Mouse (Mus musculus): ENCODE results near the gene Cask. TPM values are rescaled to one million over a fixed set of nuclear protein-coding genes. Genes with fewer than 3 reads are reported as not detected.

Gene Cask
- total RNA-seq (2021) (10 to 100 TPM; 15.7 to 16.2 TPM), polyA plus RNA-seq (2012; rRNA removed) (1.8 and 4.7 TPM in 2 replicates)
- long read RNA-seq, full-length matches to known transcripts = 2 of 7 reads
- long read RNA-seq, partial matches to known transcripts = 1 of 7 reads
- long read RNA-seq, other reads (novel, unspliced or antisense) = 4 of 7 reads

GRCm38 (mm10) chrX:13851285-13851684 lies at the start of gene Cask:
TSS of gene Cask (minus strand) at chrX:13851367.
- no peak within 1 kb of the TSS; the same call in 1 of the 2 replicates for H3K27ac ChIP-seq
- H3K4me3 ChIP-seq = no peak within 1 kb of the TSS
- WGBS = 38% methylated on average over 4 of the region's 4 CpGs
- intact Hi-C loops (cut with DNase I) = no loop called here
- DNase-seq = peak; percentile 25 to 37
- H3K79me2 ChIP-seq (replicated peaks; ENCODE audit: control insufficient read depth, insufficient read depth, low read length) = no peaks in the 10 kb centered on the region
- H3K9ac ChIP-seq (ENCODE audit: low read depth, low read length) = no peak within 1 kb of the TSS
- no peaks in the 10 kb centered on the region for H3K27me3 ChIP-seq (ENCODE audit: control insufficient read depth, insufficient read depth, low read length)
- no peaks in the 10 kb centered on the region for H3K4me1 ChIP-seq (ENCODE audit: control insufficient read depth, insufficient read depth, low read length)
- H3K36me3 ChIP-seq (ENCODE audit: control insufficient read depth, insufficient read depth, low read length) = no peaks in the 10 kb centered on the region
- TF ChIP-seq CTCF (IDR thresholded peaks at IDR 0.05) (no peak), EP300 (IDR thresholded peaks at IDR 0.05; ENCODE audit: insufficient read depth, low read depth, low read length) (no peak), POLR2A (IDR thresholded peaks at IDR 0.05; ENCODE audit: insufficient read depth, low read depth, low read length) (no peak)

- no peak overlapping the region for H3K27ac ChIP-seq
- intact Hi-C loops (cut with DNase I) = no loop called here
- H3K4me1 ChIP-seq (ENCODE audit: control insufficient read depth, insufficient read depth, low read length) = no peaks in the 10 kb centered on the region
- H3K9ac ChIP-seq (ENCODE audit: low read depth, low read length) = no peak overlapping the region
- H3K27me3 ChIP-seq (ENCODE audit: control insufficient read depth, insufficient read depth, low read length) = no peaks in the 10 kb centered on the region
- H3K4me3 ChIP-seq = no peak overlapping the region
- no peak for DNase-seq
- 74% methylated on average over 2 of the region's 2 CpGs for WGBS
- H3K36me3 ChIP-seq (ENCODE audit: control insufficient read depth, insufficient read depth, low read length) = no peaks in the 10 kb centered on the region
- TF ChIP-seq POLR2A (IDR thresholded peaks at IDR 0.05; ENCODE audit: insufficient read depth, low read depth, low read length) (no peak), CTCF (IDR thresholded peaks at IDR 0.05) (no peak), EP300 (IDR thresholded peaks at IDR 0.05; ENCODE audit: insufficient read depth, low read depth, low read length) (no peak)
- no peaks in the 10 kb centered on the region for H3K79me2 ChIP-seq (replicated peaks; ENCODE audit: control insufficient read depth, insufficient read depth, low read length)
Measured at GRCm38 (mm10) chrX:13889976-13890375, 38.8 kb upstream of the Cask start.

- no peaks in the 10 kb centered on the region for H3K79me2 ChIP-seq (replicated peaks; ENCODE audit: control insufficient read depth, insufficient read depth, low read length)
- intact Hi-C loops (cut with DNase I) = no loop called here
- H3K27me3 ChIP-seq (ENCODE audit: control insufficient read depth, insufficient read depth, low read length) = no peaks in the 10 kb centered on the region
- H3K9ac ChIP-seq (ENCODE audit: low read depth, low read length) = no peak overlapping the region
- TF ChIP-seq CTCF (IDR thresholded peaks at IDR 0.05) = no peak
- TF ChIP-seq EP300 (IDR thresholded peaks at IDR 0.05; ENCODE audit: insufficient read depth, low read depth, low read length) = no peak
- TF ChIP-seq POLR2A (IDR thresholded peaks at IDR 0.05; ENCODE audit: insufficient read depth, low read depth, low read length) = no peak
- H3K4me1 ChIP-seq (ENCODE audit: control insufficient read depth, insufficient read depth, low read length) = no peaks in the 10 kb centered on the region
- 79% methylated on average over 1 of the region's 1 CpGs for WGBS
- no peaks in the 10 kb centered on the region for H3K36me3 ChIP-seq (ENCODE audit: control insufficient read depth, insufficient read depth, low read length)
- no peak for DNase-seq
- H3K27ac ChIP-seq = no peak overlapping the region
- no peak overlapping the region for H3K4me3 ChIP-seq
Measured at GRCm38 (mm10) chrX:13884348-13884747, 33.2 kb upstream of the Cask start.

- intact Hi-C loops (cut with DNase I) = no loop called here
- no peak overlapping the region for H3K27ac ChIP-seq
- H3K9ac ChIP-seq (ENCODE audit: low read depth, low read length) = no peak overlapping the region
- WGBS = 34% methylated on average over 6 of the region's 6 CpGs
- no peak for DNase-seq
- no peak overlapping the region for H3K4me3 ChIP-seq
- no peaks in the 10 kb centered on the region for H3K36me3 ChIP-seq (ENCODE audit: control insufficient read depth, insufficient read depth, low read length)
- H3K4me1 ChIP-seq (ENCODE audit: control insufficient read depth, insufficient read depth, low read length) = no peaks in the 10 kb centered on the region
- TF ChIP-seq POLR2A (IDR thresholded peaks at IDR 0.05; ENCODE audit: insufficient read depth, low read depth, low read length) = no peak
- no peak for TF ChIP-seq CTCF (IDR thresholded peaks at IDR 0.05)
- TF ChIP-seq EP300 (IDR thresholded peaks at IDR 0.05; ENCODE audit: insufficient read depth, low read depth, low read length) = no peak
- no peaks in the 10 kb centered on the region for H3K27me3 ChIP-seq (ENCODE audit: control insufficient read depth, insufficient read depth, low read length)
- H3K79me2 ChIP-seq (replicated peaks; ENCODE audit: control insufficient read depth, insufficient read depth, low read length) = no peaks in the 10 kb centered on the region
Measured at GRCm38 (mm10) chrX:13881969-13882368, 30.8 kb upstream of the Cask start.

GRCm38 (mm10) chrX:13860145-13860544 lies 9.0 kb upstream of the Cask start:
- 81% methylated on average over 4 of the region's 4 CpGs for WGBS
- no peak for DNase-seq
- intact Hi-C loops (cut with DNase I) = no loop called here

GRCm38 (mm10) chrX:13859051-13859450 lies 7.9 kb upstream of the Cask start:
- intact Hi-C loops (cut with DNase I) = no loop called here
- no peak overlapping the region for H3K4me3 ChIP-seq
- H3K4me1 ChIP-seq (ENCODE audit: control insufficient read depth, insufficient read depth, low read length) = no peaks in the 10 kb centered on the region
- WGBS = 77% methylated on average over 9 of the region's 9 CpGs
- H3K9ac ChIP-seq (ENCODE audit: low read depth, low read length) = no peak overlapping the region
- DNase-seq = no peak
- H3K36me3 ChIP-seq (ENCODE audit: control insufficient read depth, insufficient read depth, low read length) = no peaks in the 10 kb centered on the region
- H3K79me2 ChIP-seq (replicated peaks; ENCODE audit: control insufficient read depth, insufficient read depth, low read length) = no peaks in the 10 kb centered on the region
- no peak for TF ChIP-seq EP300 (IDR thresholded peaks at IDR 0.05; ENCODE audit: insufficient read depth, low read depth, low read length)
- no peak for TF ChIP-seq POLR2A (IDR thresholded peaks at IDR 0.05; ENCODE audit: insufficient read depth, low read depth, low read length)
- H3K27ac ChIP-seq = no peak overlapping the region
- no peaks in the 10 kb centered on the region for H3K27me3 ChIP-seq (ENCODE audit: control insufficient read depth, insufficient read depth, low read length)

More at GRCm38 (mm10) chrX:13860145-13860544, 9.0 kb upstream of the Cask start:
- H3K79me2 ChIP-seq (replicated peaks; ENCODE audit: control insufficient read depth, insufficient read depth, low read length) = no peaks in the 10 kb centered on the region
- no peak for TF ChIP-seq POLR2A (IDR thresholded peaks at IDR 0.05; ENCODE audit: insufficient read depth, low read depth, low read length)
- TF ChIP-seq CTCF (IDR thresholded peaks at IDR 0.05) = no peak
- no peak for TF ChIP-seq EP300 (IDR thresholded peaks at IDR 0.05; ENCODE audit: insufficient read depth, low read depth, low read length)
- no peaks in the 10 kb centered on the region for H3K36me3 ChIP-seq (ENCODE audit: control insufficient read depth, insufficient read depth, low read length)
- H3K4me1 ChIP-seq (ENCODE audit: control insufficient read depth, insufficient read depth, low read length) = no peaks in the 10 kb centered on the region
- H3K4me3 ChIP-seq = no peak overlapping the region
- no peak overlapping the region for H3K9ac ChIP-seq (ENCODE audit: low read depth, low read length)
- H3K27me3 ChIP-seq (ENCODE audit: control insufficient read depth, insufficient read depth, low read length) = no peaks in the 10 kb centered on the region
- no peak overlapping the region for H3K27ac ChIP-seq

All from heart, adult 2 months (tissue).